Mouse (Mus musculus): ENCODE measurements at regions not wholly inside any gene's neighbourhood (a gene's known extent, or its start where the extent isn't known, plus 50 kb on each side); places are given as distances from the start of the nearest gene placed in this dataset.

- H3K27ac ChIP-seq = no peak overlapping the region
- no peak overlapping the region for H3K4me2 ChIP-seq (replicated peaks)
- H3K36me3 ChIP-seq = no peaks in the 10 kb centered on the region
- WGBS = 91% methylated on average over 3 of the region's 3 CpGs
- no peaks in the 10 kb centered on the region for H3K27me3 ChIP-seq
- no peaks in the 10 kb centered on the region for H3K4me1 ChIP-seq
- no peaks in the 10 kb centered on the region for H3K9me3 ChIP-seq (replicated peaks)
- no peak overlapping the region for H3K4me3 ChIP-seq
- no peak overlapping the region for H3K9ac ChIP-seq
- ATAC-seq (ENCODE audit: low FRiP score) = no peak
Measured at GRCm38 (mm10) chr1:120935321-120935720, 333.1 kb downstream of the En1 start.

GRCm38 (mm10) chr1:120943711-120944110 lies 341.5 kb downstream of the En1 start:
- no peak overlapping the region for H3K4me3 ChIP-seq
- WGBS = 80% methylated on average over 4 of the region's 4 CpGs
- no peaks in the 10 kb centered on the region for H3K27me3 ChIP-seq
- H3K4me1 ChIP-seq = no peaks in the 10 kb centered on the region
- H3K9me3 ChIP-seq (replicated peaks) = no peaks in the 10 kb centered on the region
- no peak for ATAC-seq (ENCODE audit: low FRiP score)
- H3K36me3 ChIP-seq = no peaks in the 10 kb centered on the region
- no peak overlapping the region for H3K9ac ChIP-seq
- no peak overlapping the region for H3K4me2 ChIP-seq (replicated peaks)
- H3K27ac ChIP-seq = no peak overlapping the region

DNA sequence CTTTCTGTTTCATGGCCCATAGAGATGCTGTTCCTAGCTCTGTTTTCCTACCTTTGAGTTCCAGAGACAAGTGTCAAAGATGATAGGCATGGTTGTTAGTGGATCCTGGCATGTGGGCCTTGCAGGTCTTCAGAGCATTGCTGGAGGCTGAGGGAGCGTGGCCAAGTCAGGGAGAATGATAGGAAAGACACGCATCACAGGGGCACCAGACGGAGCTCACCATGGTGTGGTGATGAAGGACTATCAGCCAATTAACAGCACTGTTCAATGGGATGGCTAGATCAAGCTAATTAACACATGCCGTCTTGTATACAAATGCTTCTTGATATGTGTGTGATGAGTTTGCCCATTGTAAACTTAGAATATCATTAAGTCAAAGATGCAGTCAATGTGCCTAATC lies 344.1 kb downstream of the En1 start:
- H3K9ac ChIP-seq = no peak overlapping the region
- no peaks in the 10 kb centered on the region for H3K36me3 ChIP-seq
- no peak overlapping the region for H3K4me3 ChIP-seq
- no peak overlapping the region for H3K27ac ChIP-seq
- H3K4me2 ChIP-seq (replicated peaks) = no peak overlapping the region
- no peaks in the 10 kb centered on the region for H3K27me3 ChIP-seq
- ATAC-seq (ENCODE audit: low FRiP score) = no peak
- 90% methylated on average over 4 of the region's 4 CpGs for WGBS
- H3K4me1 ChIP-seq = no peaks in the 10 kb centered on the region
- H3K9me3 ChIP-seq (replicated peaks) = no peaks in the 10 kb centered on the region

DNA sequence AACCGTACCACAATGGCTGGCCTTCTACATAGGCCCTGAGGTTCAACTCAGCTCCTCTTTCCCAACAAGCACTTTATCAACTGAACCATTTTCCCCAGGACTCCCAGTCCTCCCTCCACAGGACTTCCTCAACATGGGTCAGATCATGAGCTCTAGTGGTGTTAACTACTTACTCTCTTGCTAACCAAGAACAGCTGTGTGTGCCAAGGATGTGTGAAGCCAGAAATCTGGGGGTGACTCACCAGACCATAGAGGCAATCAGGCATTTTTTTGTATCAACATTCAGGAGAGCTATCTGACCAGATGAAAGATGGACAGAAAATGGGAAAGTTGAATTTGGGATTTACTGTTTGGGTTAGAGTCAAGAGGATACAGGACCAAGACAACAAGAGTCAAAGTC lies 359.0 kb downstream of the En1 start:
- no peak for ATAC-seq (ENCODE audit: low FRiP score)

DNA sequence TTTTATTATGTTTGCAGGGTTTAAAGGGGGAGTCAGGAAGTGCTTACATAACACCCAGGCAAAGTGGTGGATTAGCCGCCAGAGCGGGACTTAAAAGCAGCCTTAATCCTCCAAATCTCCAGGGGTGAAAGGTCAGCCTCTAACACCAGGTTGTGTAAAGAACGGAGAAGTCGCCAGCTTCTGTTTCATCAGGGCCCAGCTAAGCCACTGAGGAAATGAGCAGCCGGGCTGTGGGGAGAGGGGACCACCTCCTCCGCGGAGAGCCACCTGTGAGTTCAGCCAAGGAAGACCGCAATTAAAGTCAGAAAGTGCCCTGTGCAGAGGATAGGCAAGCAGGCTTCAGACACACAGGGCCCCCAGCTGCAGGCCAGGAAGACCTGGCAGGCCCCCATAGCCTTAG lies 359.8 kb downstream of the En1 start:
- Histone ChIP-seq H3K4me1 (no peaks in the 10 kb centered on the region), H3K36me3 (no peaks in the 10 kb centered on the region), H3K4me3 (no peak overlapping the region), H3K9ac (no peak overlapping the region), H3K9me3 (replicated peaks) (no peaks in the 10 kb centered on the region), H3K4me2 (replicated peaks) (no peak overlapping the region), H3K27me3 (0 out of 2 replicates have a peak, but pooled peaks cover 3% of the 10 kb centered on the region), H3K27ac (no peak overlapping the region)
- WGBS = 18% methylated on average over 8 of the region's 8 CpGs
- ATAC-seq (ENCODE audit: low FRiP score) = no peak

More for the DNA sequence above, 359.0 kb downstream of the En1 start:
- no peak overlapping the region for H3K4me2 ChIP-seq (replicated peaks)
- H3K27me3 ChIP-seq = 0 out of 2 replicates have a peak, but pooled peaks cover under 1% of the 10 kb centered on the region
- no peaks in the 10 kb centered on the region for H3K36me3 ChIP-seq
- no peaks in the 10 kb centered on the region for H3K9me3 ChIP-seq (replicated peaks)
- no peak overlapping the region for H3K27ac ChIP-seq
- 74% methylated on average over 1 of the region's 1 CpGs for WGBS
- no peak overlapping the region for H3K4me3 ChIP-seq
- H3K4me1 ChIP-seq = no peaks in the 10 kb centered on the region
- H3K9ac ChIP-seq = no peak overlapping the region

- Histone ChIP-seq H3K36me3 (no peaks in the 10 kb centered on the region), H3K4me1 (no peaks in the 10 kb centered on the region), H3K4me3 (peak overlapping the region; percentile 16), H3K9ac (no peak overlapping the region), H3K4me2 (replicated peaks) (peak overlapping the region; percentile 47), H3K27me3 (0 out of 2 replicates have a peak, but pooled peaks cover 3% of the 10 kb centered on the region), H3K9me3 (replicated peaks) (no peaks in the 10 kb centered on the region), H3K27ac (no peak overlapping the region)
- ATAC-seq (ENCODE audit: low FRiP score) = peak; percentile 86
- WGBS = 33% methylated on average over 14 of the region's 14 CpGs
Measured at GRCm38 (mm10) chr1:120963477-120964178, 361.4 kb downstream of the En1 start.

GRCm38 (mm10) chr1:120964179-120964517 lies 361.9 kb downstream of the En1 start:
- ATAC-seq (ENCODE audit: low FRiP score) = peak; percentile 67
- Histone ChIP-seq H3K9ac (no peak overlapping the region), H3K9me3 (replicated peaks) (no peaks in the 10 kb centered on the region), H3K4me1 (no peaks in the 10 kb centered on the region), H3K36me3 (no peaks in the 10 kb centered on the region), H3K27me3 (0 out of 2 replicates have a peak, but pooled peaks cover 3% of the 10 kb centered on the region), H3K4me3 (peak overlapping the region; percentile 16), H3K27ac (no peak overlapping the region), H3K4me2 (replicated peaks) (peak overlapping the region; percentile 47)
- WGBS = 47% methylated on average over 17 of the region's 17 CpGs

- no peak overlapping the region for H3K27ac ChIP-seq
- 0 out of 2 replicates have a peak, but pooled peaks cover 3% of the 10 kb centered on the region for H3K27me3 ChIP-seq
Measured at GRCm38 (mm10) chr1:120966132-120966531, 363.9 kb downstream of the En1 start.

GRCm38 (mm10) chr1:120974661-120975060 lies 357.7 kb downstream of the Insig2 start:
- no peak for ATAC-seq (ENCODE audit: low FRiP score)
- Histone ChIP-seq H3K36me3 (no peaks in the 10 kb centered on the region), H3K27ac (no peak overlapping the region), H3K27me3 (no peaks in the 10 kb centered on the region), H3K4me3 (no peak overlapping the region), H3K9ac (no peak overlapping the region), H3K4me1 (no peaks in the 10 kb centered on the region), H3K4me2 (replicated peaks) (no peak overlapping the region), H3K9me3 (replicated peaks) (no peaks in the 10 kb centered on the region)
- WGBS = 71% methylated on average over 1 of the region's 1 CpGs

More at GRCm38 (mm10) chr1:120966132-120966531, 363.9 kb downstream of the En1 start:
- no peak for ATAC-seq (ENCODE audit: low FRiP score)
- no peaks in the 10 kb centered on the region for H3K9me3 ChIP-seq (replicated peaks)
- no peak overlapping the region for H3K4me2 ChIP-seq (replicated peaks)
- no peaks in the 10 kb centered on the region for H3K4me1 ChIP-seq
- no peak overlapping the region for H3K9ac ChIP-seq
- no peak overlapping the region for H3K4me3 ChIP-seq
- WGBS = 78% methylated on average over 3 of the region's 3 CpGs
- no peaks in the 10 kb centered on the region for H3K36me3 ChIP-seq

- 91% methylated on average over 7 of the region's 7 CpGs for WGBS
- H3K4me2 ChIP-seq (replicated peaks) = no peak overlapping the region
- no peaks in the 10 kb centered on the region for H3K4me1 ChIP-seq
- H3K9ac ChIP-seq = no peak overlapping the region
- H3K27me3 ChIP-seq = no peaks in the 10 kb centered on the region
- H3K27ac ChIP-seq = no peak overlapping the region
- H3K4me3 ChIP-seq = no peak overlapping the region
- ATAC-seq (ENCODE audit: low FRiP score) = no peak
- H3K9me3 ChIP-seq (replicated peaks) = no peaks in the 10 kb centered on the region
- H3K36me3 ChIP-seq = no peaks in the 10 kb centered on the region
Measured at GRCm38 (mm10) chr1:121004535-121004934, 327.9 kb downstream of the Insig2 start.

DNA sequence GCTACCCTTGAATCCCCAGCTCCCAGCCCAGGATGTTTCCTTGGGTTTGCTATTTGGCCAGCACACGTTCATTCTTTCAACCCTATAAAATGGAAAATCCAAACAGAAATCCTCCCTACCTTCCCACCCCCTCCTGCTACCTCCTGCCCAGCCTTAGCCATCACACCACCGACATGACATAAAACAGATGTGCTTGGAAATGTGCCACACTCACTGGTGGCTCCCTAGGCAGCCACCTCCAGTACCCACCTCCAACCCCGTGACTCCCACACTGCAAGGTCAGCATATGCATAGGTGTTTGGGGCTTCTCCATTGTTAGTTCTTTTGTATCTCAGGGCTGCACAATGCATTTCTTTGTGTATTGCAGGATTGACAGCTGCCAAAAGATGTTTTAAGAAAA lies 327.2 kb downstream of the Insig2 start:
- Histone ChIP-seq H3K27me3 (no peaks in the 10 kb centered on the region), H3K36me3 (no peaks in the 10 kb centered on the region), H3K9ac (no peak overlapping the region), H3K9me3 (replicated peaks) (no peaks in the 10 kb centered on the region), H3K4me1 (no peaks in the 10 kb centered on the region), H3K4me3 (no peak overlapping the region), H3K4me2 (replicated peaks) (no peak overlapping the region), H3K27ac (no peak overlapping the region)
- 37% methylated on average over 3 of the region's 3 CpGs for WGBS
- no peak for ATAC-seq (ENCODE audit: low FRiP score)

GRCm38 (mm10) chr1:121012126-121012525 lies 320.3 kb downstream of the Insig2 start:
- no peak for ATAC-seq (ENCODE audit: low FRiP score)
- Histone ChIP-seq H3K9me3 (replicated peaks) (no peaks in the 10 kb centered on the region), H3K27ac (no peak overlapping the region), H3K4me1 (no peaks in the 10 kb centered on the region), H3K36me3 (no peaks in the 10 kb centered on the region), H3K9ac (no peak overlapping the region), H3K27me3 (no peaks in the 10 kb centered on the region), H3K4me3 (no peak overlapping the region), H3K4me2 (replicated peaks) (no peak overlapping the region)

DNA sequence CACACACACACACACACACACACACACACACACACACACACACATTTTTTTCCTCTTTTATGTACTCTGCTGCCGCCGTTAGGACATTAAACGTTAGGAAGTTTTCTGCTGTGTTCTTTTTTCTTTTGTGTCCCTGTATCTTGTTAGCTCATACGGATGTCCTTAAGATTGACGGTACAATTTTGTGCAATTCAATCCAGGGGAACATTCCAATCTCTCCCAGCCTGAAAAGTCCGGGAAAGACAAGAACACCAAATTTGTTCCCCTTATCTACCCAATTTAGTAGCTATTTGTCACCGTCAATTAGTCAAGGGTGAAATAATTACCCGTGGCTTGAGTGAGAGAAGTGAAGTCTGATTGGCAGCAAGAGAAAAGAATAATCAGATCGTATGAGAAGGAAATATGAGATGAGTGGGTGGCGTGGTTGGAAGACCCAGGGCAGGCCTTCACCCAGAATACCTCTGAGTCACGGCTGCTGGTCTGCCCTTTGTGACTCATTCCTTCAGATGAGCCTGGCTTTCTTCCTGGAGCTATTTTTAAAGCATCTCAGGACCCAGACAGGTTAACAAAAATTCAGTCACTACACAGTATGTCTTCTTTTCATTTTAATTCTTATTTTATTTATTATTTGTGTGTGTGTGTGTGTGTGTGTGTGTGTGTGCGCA lies 318.4 kb downstream of the Insig2 start:
- no peaks in the 10 kb centered on the region for H3K36me3 ChIP-seq
- H3K9me3 ChIP-seq (replicated peaks) = no peaks in the 10 kb centered on the region
- no peak overlapping the region for H3K4me3 ChIP-seq
- H3K4me1 ChIP-seq = no peaks in the 10 kb centered on the region
- H3K9ac ChIP-seq = no peak overlapping the region
- 42% methylated on average over 12 of the region's 12 CpGs for WGBS
- ATAC-seq (ENCODE audit: low FRiP score) = no peak
- H3K27me3 ChIP-seq = no peaks in the 10 kb centered on the region
- H3K4me2 ChIP-seq (replicated peaks) = no peak overlapping the region
- no peak overlapping the region for H3K27ac ChIP-seq

All from hindbrain, embryonic 12.5 days (tissue).